8 mouse cellular contexts compared by ENCODE assay signal in the genomic region with DNA sequence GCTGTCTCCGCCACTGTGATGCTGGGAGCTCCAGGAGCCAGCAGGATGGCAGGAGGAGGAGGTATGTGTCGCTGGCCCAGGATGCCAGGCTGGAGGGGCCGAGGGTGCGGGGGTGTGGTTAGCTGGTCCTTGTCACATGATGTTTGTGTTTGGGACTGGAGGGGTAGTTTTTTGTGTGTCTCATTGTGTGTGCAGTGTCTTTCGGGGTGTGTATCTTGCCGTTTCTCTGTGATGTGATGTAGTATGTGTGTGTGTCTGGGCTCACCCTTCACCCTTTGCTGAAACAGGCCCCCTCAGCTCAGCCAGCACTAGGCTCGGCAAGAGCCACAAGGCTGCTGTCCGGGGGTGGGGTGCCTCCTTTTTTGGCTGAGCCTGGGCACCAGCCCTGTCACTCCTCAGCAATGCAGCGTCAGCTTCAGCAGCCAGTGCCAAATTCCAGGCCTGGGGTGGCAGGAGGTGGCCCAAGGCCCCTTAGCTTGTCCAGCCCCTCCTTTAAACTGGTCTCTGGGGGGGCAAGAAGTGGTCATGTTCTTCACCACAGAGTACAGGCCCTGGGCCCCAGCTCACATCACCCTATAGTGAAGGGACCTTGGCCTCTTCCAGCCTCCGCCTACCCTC. TPM values are rescaled to one million over a fixed set of nuclear protein-coding genes. Genes with fewer than 3 reads are reported as not detected.
DNase-seq lines count a peak whose midpoint lies in the region; ATAC-seq and TF ChIP-seq lines count a peak whose summit lies in the region.

No protein-coding gene starts in this region.

- peak overlapping the region; percentile 71 for H3K9ac ChIP-seq in limb, embryonic 13.5 days

- peak overlapping the region; percentile 51 for H3K27ac ChIP-seq in spleen, adult 2 months (ENCODE audit: insufficient read depth, low read length)
- peak overlapping the region; percentile 96 for H3K27ac ChIP-seq in cerebellum, adult 2 months (ENCODE audit: insufficient read depth, low read length)
- peak overlapping the region; percentile 86 for H3K27ac ChIP-seq in limb, embryonic 13.5 days

- no peak for TF ChIP-seq CTCF in spleen, adult 2 months (IDR thresholded peaks at IDR 0.05; ENCODE audit: extremely low read depth, insufficient read depth, insufficient read length, insufficient replicate concordance)
- TF ChIP-seq CTCF in cerebellum, adult 2 months (IDR thresholded peaks at IDR 0.05; ENCODE audit: borderline replicate concordance, insufficient read depth, low read depth, low read length) = no peak

- ATAC-seq in limb, embryonic 13.5 days (ENCODE audit: low FRiP score, low read depth) = peak; percentile 4; the same call in 1 of the 2 replicates

- DNase-seq in spleen, adult 2 months (ENCODE audit: low read depth in 1 of 2, low spot score in 2 of 2) = no peak
- DNase-seq in spleen, postnatal 14 days (ENCODE audit: low spot score in 2 of 2) = no peak
- peak; percentile 70 to 75 for DNase-seq in cerebellum, adult 2 months
- peak; percentile 38 for DNase-seq in heart, adult 8-10 months (ENCODE audit: low spot score)
- no peak for DNase-seq in thymus, postnatal 25 days
- no peak for DNase-seq in urinary bladder, postnatal 36 days (ENCODE audit: low spot score in 2 of 2)

- peaks cover 24% of the 10 kb centered on the region for H3K79me2 ChIP-seq in myocyte (ENCODE audit: control insufficient read depth, insufficient read depth)

- H3K4me2 ChIP-seq in limb, embryonic 13.5 days (replicated peaks) = peak overlapping the region; percentile 82
- H3K4me2 ChIP-seq in myocyte (ENCODE audit: low read depth) = peak overlapping the region; percentile 71

- H3K27me3 ChIP-seq in spleen, adult 2 months (ENCODE audit: control insufficient read depth, insufficient read depth, low read length) = no peaks in the 10 kb centered on the region
- H3K27me3 ChIP-seq in cerebellum, adult 2 months (ENCODE audit: control insufficient read depth, insufficient read depth, low read length) = no peaks in the 10 kb centered on the region
- H3K27me3 ChIP-seq in limb, embryonic 13.5 days = no peaks in the 10 kb centered on the region
- no peaks in the 10 kb centered on the region for H3K27me3 ChIP-seq in myocyte (ENCODE audit: control insufficient read depth, insufficient read depth, insufficient read length)

- no peaks in the 10 kb centered on the region for H3K9me3 ChIP-seq in limb, embryonic 13.5 days

- no peak for TF ChIP-seq POLR2A in spleen, adult 2 months (IDR thresholded peaks at IDR 0.05; ENCODE audit: low read depth, low read length)
- no peak for TF ChIP-seq POLR2A in cerebellum, adult 2 months (IDR thresholded peaks at IDR 0.05; ENCODE audit: borderline replicate concordance, insufficient read depth, low read length)
- peak; percentile 21 for TF ChIP-seq POLR2A in myocyte (IDR thresholded peaks at IDR 0.05; ENCODE audit: insufficient read length, low read depth)

- no peaks in the 10 kb centered on the region for H3K36me3 ChIP-seq in spleen, adult 2 months (ENCODE audit: control insufficient read depth, insufficient read depth, low read length)
- peaks cover 81% of the 10 kb centered on the region for H3K36me3 ChIP-seq in limb, embryonic 13.5 days
- peaks cover 51% of the 10 kb centered on the region for H3K36me3 ChIP-seq in myocyte (ENCODE audit: control insufficient read depth, insufficient read depth)

- no peaks in the 10 kb centered on the region for H3K4me1 ChIP-seq in spleen, adult 2 months (ENCODE audit: control insufficient read depth, insufficient read depth, insufficient read length)
- H3K4me1 ChIP-seq in cerebellum, adult 2 months (ENCODE audit: control insufficient read depth, insufficient read depth, low read length) = peaks cover 42% of the 10 kb centered on the region
- H3K4me1 ChIP-seq in limb, embryonic 13.5 days = peaks cover 35% of the 10 kb centered on the region

- 76% methylated on average over 10 of the region's 10 CpGs for WGBS in spleen, adult 2 months
- WGBS in cerebellum, adult 2 months = 3% methylated on average over 10 of the region's 10 CpGs
- WGBS in limb, embryonic 13.5 days = 31% methylated on average over 9 of the region's 10 CpGs

- peak overlapping the region; percentile 22 for H3ac ChIP-seq in myocyte (ENCODE audit: control insufficient read depth, insufficient read length)

- 0 out of 2 replicates have a peak overlapping the region, but pooled peaks have one; percentile 26 for H3K4me3 ChIP-seq in spleen, adult 2 months (ENCODE audit: extremely low read depth, insufficient read depth, insufficient read length)
- peak overlapping the region; percentile 93 for H3K4me3 ChIP-seq in cerebellum, adult 2 months (replicated peaks; ENCODE audit: insufficient read depth, low read depth, low read length)
- peak overlapping the region; percentile 56 for H3K4me3 ChIP-seq in limb, embryonic 13.5 days
- H3K4me3 ChIP-seq in myocyte = peak overlapping the region; percentile 45

TF ChIP-seq in myocyte, 11 proteins besides CTCF, POLR2A, EP300 and RAD21:
- TF ChIP-seq SRF (IDR thresholded peaks at IDR 0.05; ENCODE audit: control insufficient read depth, insufficient read length, low read depth) = peak; percentile 80
- peak in 1 of 3 experiments; percentile 8 for TF ChIP-seq MYOG (IDR thresholded peaks at IDR 0.05; ENCODE audit: control insufficient read depth in 1 of 3, insufficient read depth in 1 of 3, insufficient read length in 2 of 3, low read depth in 2 of 3)
- peak; percentile 71 for TF ChIP-seq USF1 (IDR thresholded peaks at IDR 0.05; ENCODE audit: low read depth)
- TF ChIP-seq TCF3 (IDR thresholded peaks at IDR 0.05; ENCODE audit: insufficient read length, low read depth) = no peak
- no peak for TF ChIP-seq E2F4 (IDR thresholded peaks at IDR 0.05; ENCODE audit: insufficient read depth)

RNA-seq across cellular contexts. Expression of a gene that starts 35.1 kb away (rescaled TPM):
- polyA plus RNA-seq in spleen, adult 2 months (2012; rRNA removed) = 39.7 and 50.2 TPM in 2 replicates
- 68.9 and 77.2 TPM in 2 replicates for polyA plus RNA-seq in cerebellum, adult 2 months (2012; rRNA removed)
- 10 to 100 TPM; 13.3 to 14.9 (median 14.0) TPM for total RNA-seq in heart, adult 8-10 months (2022)
- 6.7 and 7.2 TPM in 2 replicates for polyA plus RNA-seq in limb, embryonic 13.5 days (2015; fragmentation: Nextera tagmentation; extraction: Ambion mirVana)
- 41.9 TPM for polyA plus RNA-seq in myocyte (2012; fragmentation: generic; extraction: Trizol)

RNA-seq across cellular contexts. Expression of a gene that starts 49.7 kb away (rescaled TPM):
- not detected in 2 replicates for polyA plus RNA-seq in spleen, adult 2 months (2012; rRNA removed)
- not detected in 2 replicates for polyA plus RNA-seq in cerebellum, adult 2 months (2012; rRNA removed)
- total RNA-seq in heart, adult 8-10 months (2022) = not detected
- polyA plus RNA-seq in limb, embryonic 13.5 days (2015; fragmentation: Nextera tagmentation; extraction: Ambion mirVana) = 1.1 and 1.5 TPM in 2 replicates
- 1.0 TPM for polyA plus RNA-seq in myocyte (2012; fragmentation: generic; extraction: Trizol)

Comparison
In these comparisons a context has a peak if more than half of its experiments do, and no peak if none do; other contexts are left out.
1. DNase-seq: peak in cerebellum, adult 2 months (2 of 2) and heart, adult 8-10 months (single experiment); none in spleen, adult 2 months (0 of 2), spleen, postnatal 14 days (0 of 2), thymus, postnatal 25 days (single experiment) and urinary bladder, postnatal 36 days (0 of 2).
2. H3K4me3 ChIP-seq: peak in every context shown above with its lines; median percentile 93 in cerebellum, adult 2 months; 56 in limb, embryonic 13.5 days; 45 in myocyte; 26 in spleen, adult 2 months.
3. Peak in every context shown above with its lines, with median percentiles within 50 percentile points of each other: H3K27ac ChIP-seq.